Mouse (Mus musculus) erythroblast, adult 5-6 weeks (primary cell): ENCODE measurements around the gene Eif4b. TPM values are rescaled to one million over a fixed set of nuclear protein-coding genes. Genes with fewer than 3 reads are reported as not detected.
A peak's percentile ranks its signal among the peaks of the same experiment; 100 is the strongest.
"Not testable (repeated sequence)": the region's sequence is repeated elsewhere in the genome, so short reads cannot be mapped to it uniquely, and the experiment has no call there.

Experiments
- ATAC-seq: replicated peaks from 2 replicates; pipeline ENCODE4 v1.8.0; 2016; ENCODE audit warnings: moderate number of reproducible peaks, mild to moderate bottlenecking, moderate TSS enrichment, inconsistent platforms; ENCODE audit not compliant: poor library complexity, low FRiP score, severe bottlenecking
- total RNA-seq, 2 experiments: library from RNA; stranded (forward) in 1 of 2; stranded (reverse) in 1 of 2; fragments of 150-400 nt in 1 of 2; fragments of 200-764, 138-1000 nt in 1 of 2; gene quantifications; 2 replicates each; pipeline versions ENCODE4 v1.2.3 to v1.2.4; 2015 to 2017; ENCODE audit warnings: low replicate concordance in 2 of 2

Eif4b gene
- total RNA-seq, 2 experiments from 2014 or later = 35.4 to 81.1 TPM

DNA sequence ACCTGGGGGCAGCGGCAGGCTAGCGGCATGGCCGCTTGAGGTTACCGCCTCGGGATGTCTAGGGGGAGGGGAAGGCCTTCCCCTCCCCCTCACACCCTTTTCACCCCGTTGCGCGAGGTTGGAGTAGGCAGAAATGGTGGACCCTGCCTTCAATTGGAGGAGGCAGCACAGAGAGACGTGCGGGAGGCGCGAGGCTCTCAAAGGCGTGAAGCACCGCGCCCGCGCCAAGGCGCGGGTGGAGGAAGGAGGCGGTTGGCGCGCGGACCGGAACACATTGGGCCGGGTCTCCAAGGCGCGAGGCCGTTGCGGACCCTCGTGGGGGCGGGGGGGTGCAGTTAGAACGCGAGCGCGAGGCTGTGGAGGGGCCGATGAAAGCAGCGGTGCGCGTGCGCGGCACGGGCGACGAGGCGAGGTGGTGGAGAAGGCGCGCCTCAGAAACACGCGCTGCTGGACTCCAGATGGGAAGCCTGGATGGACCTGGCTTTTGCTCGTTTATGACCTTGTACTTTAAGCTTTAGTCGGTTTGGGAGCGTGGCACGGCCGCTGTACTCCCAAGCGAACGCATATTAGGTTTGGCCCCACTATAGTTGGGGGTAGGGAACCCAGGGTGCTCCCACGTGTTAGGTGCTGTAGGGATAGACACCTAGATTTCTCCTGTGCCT lies 628 bp downstream of the Eif4b start:
- peak; percentile 40 for ATAC-seq

DNA sequence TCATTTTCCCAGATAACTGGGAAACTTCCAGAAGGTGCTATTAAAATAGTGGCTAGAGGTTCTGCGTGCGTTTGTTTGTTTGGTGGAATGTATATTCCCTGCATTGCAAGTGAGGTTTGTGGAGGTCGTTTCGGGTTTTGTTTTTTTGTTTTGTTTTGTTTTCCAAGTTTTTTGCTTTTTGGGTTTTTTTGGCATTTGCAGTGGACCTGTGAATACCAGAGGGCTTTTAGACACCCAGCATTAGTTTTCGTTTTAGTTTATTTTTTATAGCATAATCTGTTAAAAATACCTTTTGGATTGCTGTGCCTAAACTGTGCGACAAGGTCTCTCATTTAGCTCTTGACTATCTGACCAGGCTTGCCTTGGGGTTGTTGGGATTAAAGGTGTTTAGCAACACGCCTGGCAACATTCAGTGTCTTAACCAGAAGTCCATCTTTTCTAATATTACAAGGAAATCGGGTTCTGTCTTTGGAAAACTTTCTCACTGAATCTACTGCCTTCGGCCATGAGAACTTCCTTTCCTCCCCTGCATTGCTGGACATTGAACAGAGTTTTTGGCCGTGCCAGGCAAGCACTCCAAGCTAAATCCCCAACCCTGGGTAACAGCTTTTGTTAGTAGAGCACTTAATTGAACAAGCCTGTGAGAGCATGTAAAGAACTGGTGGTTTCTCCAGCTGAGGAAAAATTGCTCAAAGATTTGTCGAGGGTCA lies 1.5 kb downstream of the Eif4b start:
- ATAC-seq = no peak

DNA sequence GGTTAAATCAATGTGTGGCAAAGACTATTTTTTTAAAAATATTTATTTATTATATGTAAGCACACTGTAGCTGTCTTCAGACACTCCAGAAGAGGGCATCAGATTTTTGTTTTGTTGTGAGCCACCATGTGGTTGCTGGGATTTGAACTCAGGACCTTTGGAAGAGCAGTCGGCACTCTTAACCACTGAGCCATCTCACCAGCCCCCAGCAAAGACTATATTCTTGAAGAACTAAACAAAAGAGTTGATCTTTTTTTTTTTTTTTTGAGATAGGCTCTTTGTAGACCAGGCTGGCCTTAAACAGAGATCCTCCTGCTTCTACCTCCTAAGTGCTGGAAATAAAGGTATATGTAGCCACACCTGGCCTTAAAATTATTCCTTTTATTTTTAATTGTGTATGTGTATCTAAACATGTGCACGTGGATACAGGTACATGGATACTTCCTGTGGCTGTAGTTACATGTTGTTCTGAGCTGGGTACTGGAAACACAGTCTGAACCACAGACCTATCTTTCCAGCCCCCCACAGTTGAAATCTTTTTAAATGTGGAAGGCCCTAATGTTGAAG lies 3.6 kb downstream of the Eif4b start:
- no peak for ATAC-seq

DNA sequence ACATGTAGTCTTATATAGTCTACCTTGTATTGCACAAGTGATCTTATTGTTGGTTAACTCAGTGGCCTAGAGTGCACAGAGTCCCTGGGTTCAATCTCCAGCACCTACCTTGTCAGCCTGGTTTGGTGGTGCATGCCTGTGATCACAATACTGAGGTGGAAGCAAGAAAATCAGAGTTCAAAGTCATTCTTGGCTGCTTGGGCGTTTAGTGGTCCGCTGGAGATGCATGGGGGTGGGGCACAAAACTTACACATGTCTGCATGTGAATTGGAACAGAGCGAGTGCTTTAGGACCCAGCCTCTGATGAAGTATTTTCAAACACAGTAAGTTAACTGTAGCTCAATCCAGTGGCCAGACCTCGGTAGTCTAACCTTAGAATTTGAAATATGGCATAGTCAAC lies 5.6 kb downstream of the Eif4b start:
- ATAC-seq = no peak

DNA sequence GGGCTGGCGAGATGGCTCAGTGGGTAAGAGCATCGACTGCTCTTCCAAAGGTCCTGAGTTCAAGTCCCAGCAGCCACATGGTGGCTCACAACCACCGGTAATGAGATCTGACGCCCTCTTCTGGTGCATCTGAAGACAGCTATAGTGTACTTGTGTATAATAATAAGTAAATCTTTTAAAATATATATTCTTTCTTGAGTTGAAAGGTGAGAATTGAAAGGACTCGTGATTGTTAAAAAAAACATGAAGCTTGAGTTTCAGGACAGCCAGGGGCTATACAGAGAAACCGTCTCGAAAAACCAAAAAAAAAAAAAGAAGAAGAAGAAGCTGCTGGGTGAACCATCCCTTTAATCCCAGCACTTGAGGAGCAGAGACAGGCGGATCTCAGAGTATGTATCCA lies 6.4 kb downstream of the Eif4b start:
- not testable (repeated sequence) for ATAC-seq

DNA sequence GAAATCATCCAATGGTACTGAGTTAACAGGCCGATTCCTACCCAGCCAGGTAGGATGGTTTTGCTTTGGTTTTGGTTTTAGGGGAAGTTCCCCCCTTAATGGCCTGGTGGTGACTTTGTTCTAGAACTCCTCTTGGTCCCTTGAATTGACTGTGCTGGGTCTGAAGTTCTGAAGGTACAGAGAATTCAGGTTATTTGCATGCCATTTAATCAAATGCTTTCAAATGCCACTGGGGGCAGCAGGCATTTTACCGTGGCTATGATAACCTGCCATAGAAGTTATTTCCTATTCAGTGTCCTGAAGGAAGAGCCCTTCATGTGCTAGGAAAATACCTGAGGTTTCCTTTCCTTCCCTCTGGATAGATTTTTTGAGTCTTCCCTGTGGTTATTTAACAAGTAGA lies 6.9 kb downstream of the Eif4b start:
- ATAC-seq = no peak

GRCm38 (mm10) chr15:102082148-102082547 lies 8.6 kb downstream of the Eif4b start:
- no peak for ATAC-seq

GRCm38 (mm10) chr15:102083028-102083427 lies 9.5 kb downstream of the Eif4b start:
- ATAC-seq = no peak

- no peak for ATAC-seq
Observed at GRCm38 (mm10) chr15:102089914-102090585, 16.5 kb downstream of the Eif4b start.

DNA sequence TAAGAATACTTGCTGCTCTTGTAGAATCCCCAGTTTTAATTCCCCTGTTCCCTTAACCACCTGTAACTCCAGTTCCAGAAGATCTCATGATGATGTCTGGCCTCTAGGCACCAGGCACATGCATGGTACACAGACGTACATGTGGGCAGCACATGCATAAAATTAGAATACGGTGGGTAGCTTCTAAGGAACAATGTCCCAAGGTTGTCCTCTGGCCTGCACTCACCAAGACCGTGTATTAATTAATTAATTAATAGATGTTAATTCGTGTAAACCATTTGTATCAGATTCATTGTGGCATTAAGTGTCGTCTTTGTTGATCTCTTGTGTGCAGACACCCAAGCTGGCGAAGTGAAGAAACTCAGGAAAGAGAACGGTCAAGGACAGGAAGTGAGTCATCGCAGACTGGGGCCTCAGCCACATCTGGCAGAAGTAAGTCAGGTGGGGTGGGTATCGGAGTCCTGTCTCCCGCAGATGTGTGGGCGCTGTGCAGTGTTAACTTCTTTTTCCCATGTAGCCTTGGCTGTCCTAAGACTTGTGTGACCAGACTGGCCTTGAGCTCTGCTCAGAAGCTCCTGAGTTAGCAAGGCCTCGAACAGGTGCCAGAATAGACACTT lies 17.6 kb downstream of the Eif4b start:
- no peak for ATAC-seq

- ATAC-seq = no peak
Observed at GRCm38 (mm10) chr15:102091688-102092087, 18.1 kb downstream of the Eif4b start.

GRCm38 (mm10) chr15:102092222-102092621 lies 18.6 kb downstream of the Eif4b start:
- no peak for ATAC-seq

- ATAC-seq = no peak
Observed at GRCm38 (mm10) chr15:102094157-102094556, 20.6 kb downstream of the Eif4b start.

DNA sequence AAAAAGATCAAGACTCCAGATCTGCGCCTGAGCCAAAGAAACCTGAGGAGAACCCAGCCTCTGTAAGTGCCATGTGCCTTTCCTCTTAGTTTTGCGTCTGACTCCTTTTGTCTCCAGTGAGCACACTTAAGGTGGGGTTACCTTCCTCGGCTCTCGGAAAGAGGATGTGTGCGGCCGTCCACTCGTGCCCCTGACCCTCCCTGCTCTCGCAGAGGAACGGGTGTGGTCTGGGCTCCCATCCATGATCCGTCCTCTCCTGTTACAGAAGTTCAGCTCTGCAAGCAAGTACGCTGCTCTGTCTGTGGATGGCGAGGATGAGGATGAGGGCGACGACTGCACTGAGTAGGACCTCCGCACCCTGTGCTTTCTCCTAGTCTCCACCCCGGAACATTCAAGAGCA lies 21.4 kb downstream of the Eif4b start:
- no peak for ATAC-seq

GRCm38 (mm10) chr15:102097147-102097915 lies 23.8 kb downstream of the Eif4b start:
- no peak for ATAC-seq

DNA sequence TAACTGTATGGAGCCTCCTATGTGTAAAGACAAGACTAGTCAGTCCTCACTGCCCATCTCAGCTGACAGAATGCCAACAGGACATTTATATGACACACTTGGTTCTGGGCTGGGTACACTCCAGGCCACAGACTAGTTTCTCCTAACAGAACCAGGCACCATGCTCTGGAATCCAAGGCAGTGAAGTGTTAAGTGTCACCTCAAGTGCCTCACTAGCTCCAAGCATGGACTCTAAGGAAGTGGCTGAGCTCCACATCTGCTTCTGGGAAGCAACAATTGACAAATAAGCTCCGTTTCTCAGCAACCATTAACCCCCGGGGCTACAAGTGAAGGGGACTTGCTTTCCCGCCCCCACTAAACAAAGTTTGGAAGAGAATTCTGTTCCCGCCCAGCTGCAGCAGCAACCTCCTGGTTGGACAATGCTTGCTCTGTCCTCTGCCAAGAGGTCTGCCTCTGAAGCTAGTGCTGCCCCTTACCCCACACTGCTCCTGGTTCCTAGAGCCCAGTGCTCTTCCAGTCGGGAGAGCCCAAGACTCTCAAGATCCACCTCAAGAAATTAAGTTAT lies 24.5 kb downstream of the Eif4b start:
- no peak for ATAC-seq

- ATAC-seq = no peak
Observed at GRCm38 (mm10) chr15:102099260-102099659, 25.7 kb downstream of the Eif4b start.

GRCm38 (mm10) chr15:102099771-102100160 lies 26.2 kb downstream of the Eif4b start:
- no peak for ATAC-seq
